Mouse (Mus musculus): ENCODE measurements around the gene Ctsd. TPM values are rescaled to one million over a fixed set of nuclear protein-coding genes. Genes with fewer than 3 reads are reported as not detected.

Ctsd gene
- polyA plus RNA-seq, 1 experiment from 2014 or later: 392 TPM

DNA sequence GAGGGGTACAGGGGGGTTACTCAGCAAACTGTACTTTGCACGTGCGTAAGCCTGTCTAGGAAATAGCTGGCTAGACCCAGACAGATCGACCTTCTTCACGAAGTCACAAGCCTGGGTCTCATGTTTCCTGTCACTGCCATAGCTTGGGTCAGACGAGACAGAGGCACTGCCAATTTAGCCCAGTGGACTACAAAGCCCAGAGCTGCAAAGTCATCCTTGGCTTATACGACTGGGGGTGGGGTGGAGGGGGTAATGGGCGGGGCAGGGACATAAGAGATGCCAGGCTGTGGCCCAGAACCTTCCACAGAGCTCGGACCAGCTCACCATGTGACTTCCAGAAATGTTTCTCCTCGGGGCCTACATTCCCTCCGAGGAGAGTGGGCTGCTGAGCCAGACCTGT lies 3.5 kb downstream of the Ctsd start:
- H3K27me3 ChIP-seq: no peaks in the 10 kb centered on the region
- no peak overlapping the region for H3K4me3 ChIP-seq
- H3K9me3 ChIP-seq: no peaks in the 10 kb centered on the region
- no peak overlapping the region for H3K9ac ChIP-seq
- peaks cover 65% of the 10 kb centered on the region for H3K36me3 ChIP-seq
- no peak overlapping the region for H3K4me2 ChIP-seq
- no peak overlapping the region for H3K27ac ChIP-seq
- no peak for ATAC-seq (ENCODE audit: insufficient number of reproducible peaks, low FRiP score, low TSS enrichment, low read depth)
- H3K4me1 ChIP-seq: peaks cover 24% of the 10 kb centered on the region
- WGBS: 78% methylated on average over 10 of the region's 10 CpGs

DNA sequence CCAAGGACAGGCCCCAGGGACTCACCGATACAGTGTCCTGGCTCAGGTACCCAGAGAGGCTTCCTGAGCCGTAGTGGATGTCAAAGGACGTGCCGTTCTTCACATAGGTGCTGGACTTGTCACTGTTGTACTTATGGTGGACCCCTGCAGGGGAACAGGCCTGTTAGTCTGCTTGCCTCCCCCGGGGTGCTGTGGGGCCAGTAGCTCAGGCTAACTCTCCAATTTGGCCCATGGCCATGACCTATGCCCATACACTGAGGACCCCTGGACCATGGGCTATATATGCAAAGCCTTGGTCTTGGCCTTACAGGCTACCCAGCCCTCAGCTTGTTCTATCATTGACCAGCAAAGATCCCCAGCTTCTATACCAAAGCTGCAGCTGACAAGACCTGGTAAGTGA lies 5.3 kb downstream of the Ctsd start, which contains the start of gene Gm49369:
Gene Gm49369, minus strand, starts transcription at position 101 of the 400 bp plus-strand sequence.
- H3K4me2 ChIP-seq: no peak within 1 kb of the TSS
- H3K9me3 ChIP-seq: no peaks in the 10 kb centered on the region
- no peak for ATAC-seq (ENCODE audit: insufficient number of reproducible peaks, low FRiP score, low TSS enrichment, low read depth)
- no peak within 1 kb of the TSS for H3K27ac ChIP-seq
- H3K36me3 ChIP-seq: peaks cover 83% of the 10 kb centered on the region
- H3K9ac ChIP-seq: no peak within 1 kb of the TSS
- 93% methylated on average over 5 of the region's 5 CpGs for WGBS
- H3K4me1 ChIP-seq: peaks cover 20% of the 10 kb centered on the region
- no peak within 1 kb of the TSS for H3K4me3 ChIP-seq
- H3K27me3 ChIP-seq: no peaks in the 10 kb centered on the region

DNA sequence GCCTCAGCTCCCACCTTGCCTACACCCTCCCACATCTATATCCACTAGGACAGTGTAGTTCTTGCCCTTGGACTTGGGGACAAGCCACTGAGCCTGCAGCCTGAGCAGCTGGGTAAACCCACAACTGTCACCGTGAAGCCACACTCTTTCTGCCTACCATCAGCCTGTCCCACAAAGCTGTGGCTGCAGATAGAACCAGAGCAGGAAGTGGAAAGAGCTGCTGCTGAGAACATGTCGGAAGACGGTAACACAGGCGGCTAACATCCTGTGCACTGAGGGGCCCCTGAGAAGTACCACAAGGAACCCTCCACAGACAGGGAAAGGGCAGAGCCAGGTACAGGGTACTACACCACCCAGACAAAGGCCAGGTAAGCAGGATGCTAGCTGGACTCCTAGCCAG lies 6.7 kb downstream of the Ctsd start:
- no peak for ATAC-seq (ENCODE audit: insufficient number of reproducible peaks, low FRiP score, low TSS enrichment, low read depth)
- Histone ChIP-seq H3K4me3 (no peak overlapping the region), H3K27me3 (no peaks in the 10 kb centered on the region), H3K9ac (no peak overlapping the region), H3K27ac (no peak overlapping the region), H3K9me3 (no peaks in the 10 kb centered on the region), H3K4me2 (no peak overlapping the region), H3K36me3 (peaks cover 96% of the 10 kb centered on the region), H3K4me1 (peaks cover 9% of the 10 kb centered on the region)
- 90% methylated on average over 4 of the region's 4 CpGs for WGBS

DNA sequence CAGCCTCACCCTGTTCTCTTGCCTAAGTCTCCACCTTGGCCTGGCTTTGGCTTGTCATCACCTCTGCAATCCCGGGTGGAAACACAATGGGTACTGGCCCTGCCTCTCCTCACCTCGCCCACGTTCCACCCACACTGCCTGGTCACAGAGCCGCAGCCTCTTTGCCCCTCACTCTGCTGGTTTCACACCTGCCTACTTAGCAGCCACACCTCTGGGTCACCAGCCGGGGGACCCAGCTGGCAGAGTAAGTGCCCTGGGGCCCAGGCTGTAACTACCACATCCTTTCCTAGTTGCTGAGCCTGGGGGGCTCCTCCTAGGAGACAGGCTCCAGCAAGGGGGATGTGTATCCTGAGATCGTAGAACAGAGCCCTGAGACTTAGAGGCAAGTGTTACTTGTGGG lies 8.7 kb downstream of the Ctsd start:
- Histone ChIP-seq H3K9me3 (no peaks in the 10 kb centered on the region), H3K27ac (no peak overlapping the region), H3K36me3 (peaks cover 90% of the 10 kb centered on the region), H3K4me1 (peaks cover under 1% of the 10 kb centered on the region; the same call in 1 of the 2 replicates), H3K27me3 (no peaks in the 10 kb centered on the region), H3K4me2 (no peak overlapping the region), H3K4me3 (no peak overlapping the region), H3K9ac (no peak overlapping the region)
- 62% methylated on average over 6 of the region's 6 CpGs for WGBS
- ATAC-seq (ENCODE audit: insufficient number of reproducible peaks, low FRiP score, low TSS enrichment, low read depth): no peak

DNA sequence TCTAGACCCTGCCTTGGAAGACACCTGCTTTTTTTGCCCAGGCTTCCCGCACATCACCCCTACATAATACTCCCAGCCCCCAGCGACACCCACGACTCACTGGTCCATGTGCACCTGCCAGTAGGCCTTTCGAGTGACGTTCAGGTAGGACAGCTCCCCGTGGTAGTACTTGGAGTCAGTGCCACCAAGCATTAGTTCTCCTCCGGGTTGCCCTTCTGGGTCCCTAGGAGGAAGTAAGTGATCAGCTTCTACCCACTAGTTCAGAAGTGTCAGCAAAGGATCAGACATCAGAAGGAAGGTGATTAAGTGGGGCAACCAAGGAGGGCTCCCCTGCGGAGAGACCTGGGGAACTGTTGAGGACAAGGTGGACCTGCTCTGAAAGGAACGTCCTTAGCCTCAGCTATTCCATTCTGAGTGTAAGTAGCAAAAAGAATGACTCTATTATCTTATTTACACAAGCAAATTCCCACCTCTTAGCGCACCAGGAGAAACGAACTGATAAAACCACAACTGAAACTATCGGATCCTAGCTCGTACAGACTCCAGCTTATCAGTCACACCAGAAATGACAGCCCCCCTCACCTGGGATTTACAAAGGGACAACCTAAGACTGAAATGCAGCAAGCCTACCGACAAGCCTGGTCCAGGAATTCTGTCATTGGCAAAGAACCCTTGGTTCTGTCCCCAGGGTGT lies 10.5 kb downstream of the Ctsd start:
- H3K27ac ChIP-seq: no peak overlapping the region
- ATAC-seq (ENCODE audit: insufficient number of reproducible peaks, low FRiP score, low TSS enrichment, low read depth): no peak
- no peak overlapping the region for H3K4me3 ChIP-seq
- H3K36me3 ChIP-seq: peaks cover 72% of the 10 kb centered on the region
- H3K9ac ChIP-seq: no peak overlapping the region
- no peak overlapping the region for H3K4me2 ChIP-seq
- peaks cover 9% of the 10 kb centered on the region for H3K4me1 ChIP-seq
- H3K9me3 ChIP-seq: no peaks in the 10 kb centered on the region
- WGBS: 88% methylated on average over 14 of the region's 14 CpGs
- peaks cover 14% of the 10 kb centered on the region for H3K27me3 ChIP-seq

DNA sequence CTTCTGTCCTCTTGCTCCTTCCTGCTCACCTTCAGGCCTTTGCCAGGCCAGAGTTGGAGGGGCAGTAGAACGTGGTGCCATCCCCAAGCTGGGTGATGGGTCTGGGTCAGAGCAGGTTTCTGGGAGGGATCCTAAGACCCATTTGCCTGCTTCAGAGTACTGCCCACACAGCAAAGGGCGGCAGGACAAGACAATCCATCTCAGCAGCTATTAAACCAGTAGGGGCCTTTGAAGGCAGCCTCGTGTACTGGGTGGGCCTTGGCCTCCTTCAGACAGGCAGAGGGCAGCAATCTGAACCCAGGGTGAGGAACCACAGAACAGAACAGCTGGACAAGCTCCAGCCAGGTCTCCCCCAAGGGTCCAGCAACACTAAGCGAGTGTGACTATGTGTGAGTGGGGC lies 11.7 kb downstream of the Ctsd start:
- Histone ChIP-seq H3K4me2 (no peak overlapping the region), H3K9me3 (no peaks in the 10 kb centered on the region), H3K9ac (no peak overlapping the region), H3K36me3 (peaks cover 59% of the 10 kb centered on the region), H3K27ac (no peak overlapping the region), H3K4me3 (no peak overlapping the region), H3K27me3 (peaks cover 27% of the 10 kb centered on the region), H3K4me1 (peaks cover 22% of the 10 kb centered on the region)
- 67% methylated on average over 4 of the region's 4 CpGs for WGBS
- no peak for ATAC-seq (ENCODE audit: insufficient number of reproducible peaks, low FRiP score, low TSS enrichment, low read depth)

DNA sequence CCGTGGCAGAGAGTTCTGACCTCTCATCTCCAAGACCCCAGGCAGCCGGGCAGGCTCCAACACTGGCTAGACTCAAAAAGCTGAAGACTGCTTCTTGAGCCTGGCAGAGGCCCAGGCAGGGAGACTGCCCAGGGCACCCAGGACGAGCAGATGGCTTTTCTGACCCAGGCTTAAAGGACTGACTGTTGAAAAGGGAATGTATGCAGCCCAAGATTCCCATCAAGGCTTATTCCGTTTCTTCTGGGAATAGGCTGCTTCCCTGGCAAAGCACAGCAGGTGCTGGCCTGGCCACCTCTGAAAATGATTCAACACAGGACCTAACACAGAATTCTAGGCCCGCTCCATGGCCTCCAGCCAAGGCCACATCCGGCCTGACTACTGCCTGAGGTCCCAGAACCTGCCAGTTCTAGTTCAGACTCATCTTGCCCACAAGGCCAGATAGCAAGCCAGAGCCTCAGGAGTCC lies 12.5 kb downstream of the Ctsd start:
- Histone ChIP-seq H3K9ac (no peak overlapping the region), H3K27me3 (peaks cover 34% of the 10 kb centered on the region), H3K9me3 (no peaks in the 10 kb centered on the region), H3K27ac (no peak overlapping the region), H3K4me2 (no peak overlapping the region), H3K4me3 (no peak overlapping the region), H3K36me3 (peaks cover 51% of the 10 kb centered on the region), H3K4me1 (peaks cover 23% of the 10 kb centered on the region)
- WGBS: 79% methylated on average over 6 of the region's 6 CpGs
- no peak for ATAC-seq (ENCODE audit: insufficient number of reproducible peaks, low FRiP score, low TSS enrichment, low read depth)

DNA sequence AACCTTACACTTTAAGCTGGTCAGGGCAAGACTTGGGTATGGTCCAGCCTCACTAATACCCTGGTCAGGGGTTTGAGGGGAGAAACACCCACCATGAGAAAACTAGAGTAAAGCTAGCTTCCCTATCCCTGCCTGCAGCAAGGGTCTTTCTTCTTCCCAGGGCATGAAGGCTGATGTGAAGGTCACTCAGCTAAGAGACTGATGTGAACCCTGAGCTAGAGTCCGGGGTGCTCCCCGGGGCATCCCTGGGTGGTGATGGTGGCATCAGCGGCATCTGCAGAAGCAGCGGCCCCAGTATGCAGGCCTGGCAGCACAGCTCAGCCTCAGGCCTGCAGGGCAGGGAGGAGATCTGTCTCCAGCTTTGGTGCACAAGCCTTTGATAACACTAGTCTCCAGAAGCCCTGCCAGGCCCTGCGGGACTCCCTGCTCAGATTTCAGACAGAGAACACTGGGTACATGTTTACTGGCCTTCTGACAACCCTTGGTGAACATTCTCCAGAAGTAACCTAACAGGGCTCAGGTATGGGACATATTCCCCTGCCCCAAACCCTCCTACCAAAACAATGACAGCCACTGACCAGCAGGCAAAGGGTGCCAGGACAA lies 13.3 kb downstream of the Ctsd start:
- ATAC-seq (ENCODE audit: insufficient number of reproducible peaks, low FRiP score, low TSS enrichment, low read depth): no peak
- Histone ChIP-seq H3K9me3 (no peaks in the 10 kb centered on the region), H3K4me1 (peaks cover 23% of the 10 kb centered on the region), H3K9ac (no peak overlapping the region), H3K27ac (no peak overlapping the region), H3K4me3 (no peak overlapping the region), H3K4me2 (no peak overlapping the region), H3K27me3 (peaks cover 40% of the 10 kb centered on the region), H3K36me3 (peaks cover 44% of the 10 kb centered on the region)
- WGBS: 83% methylated on average over 5 of the region's 5 CpGs

DNA sequence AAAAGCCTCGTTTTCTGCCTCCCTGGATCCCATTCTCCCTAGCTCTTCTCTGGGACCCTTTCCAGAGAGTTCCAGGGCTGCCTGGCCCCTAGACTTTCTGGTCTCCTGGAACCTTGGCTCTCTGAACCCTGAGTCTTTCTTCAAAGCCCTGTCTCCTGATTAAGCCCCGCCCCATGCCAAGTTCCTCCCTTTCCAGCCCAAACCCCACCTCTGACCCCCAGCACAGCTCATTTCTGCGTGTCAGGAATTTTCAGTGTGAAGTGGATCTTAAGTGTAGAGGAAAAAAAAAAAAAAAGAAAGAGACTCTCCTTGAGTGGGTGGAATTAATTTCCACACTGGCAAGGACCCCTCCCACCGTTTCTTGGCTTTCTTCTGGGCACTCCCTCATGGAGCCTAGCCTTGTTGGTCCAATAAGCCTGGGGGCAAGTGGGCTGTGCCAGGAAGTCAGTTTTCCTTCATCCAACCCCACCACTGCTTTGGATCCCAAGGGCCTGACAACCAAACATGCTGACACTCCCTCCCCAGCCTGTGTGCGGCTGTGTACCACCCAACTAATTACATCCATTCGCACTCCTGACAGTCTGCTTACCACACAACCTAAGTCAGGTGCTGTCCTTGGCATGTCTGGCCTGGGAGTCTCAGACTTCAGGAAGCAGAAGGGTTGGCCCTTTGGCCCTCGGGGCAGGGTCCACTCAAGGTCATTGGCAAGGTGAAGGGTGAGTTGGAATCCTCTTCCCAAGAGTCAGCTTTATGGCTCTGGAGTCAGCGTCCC lies 14.0 kb downstream of the Ctsd start, which contains the start of gene Ifitm10:
Gene Ifitm10, minus strand, starts transcription at position 113 of the 772 bp plus-strand sequence.
- Histone ChIP-seq H3K27me3 (peaks cover 41% of the 10 kb centered on the region), H3K9me3 (no peaks in the 10 kb centered on the region), H3K4me3 (peak within 1 kb of the TSS; percentile 41), H3K36me3 (peaks cover 37% of the 10 kb centered on the region), H3K9ac (no peak within 1 kb of the TSS), H3K4me2 (peak within 1 kb of the TSS; percentile 75), H3K4me1 (peaks cover 23% of the 10 kb centered on the region), H3K27ac (no peak within 1 kb of the TSS; the same call in 1 of the 2 replicates)
- WGBS: 57% methylated on average over 8 of the region's 8 CpGs
- ATAC-seq (ENCODE audit: insufficient number of reproducible peaks, low FRiP score, low TSS enrichment, low read depth): no peak

DNA sequence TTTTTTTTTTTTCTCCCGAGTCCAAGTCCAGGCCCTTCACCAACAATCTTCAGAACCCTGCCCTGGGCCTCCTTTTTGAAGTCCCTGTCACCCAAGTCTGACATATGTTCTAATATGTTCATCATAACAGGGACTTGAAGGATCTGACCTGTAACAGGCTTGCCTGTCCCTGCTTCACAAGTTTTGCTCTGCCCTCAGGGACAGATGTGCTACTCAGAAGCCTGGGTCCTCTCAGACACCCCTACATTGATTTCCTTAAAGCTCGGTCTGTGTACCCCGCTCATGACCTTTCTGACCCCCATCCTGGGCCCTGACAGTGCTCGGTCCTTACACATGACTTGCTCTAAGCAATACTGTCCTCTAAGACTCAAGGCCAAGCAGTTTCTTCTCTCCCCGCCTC lies 14.8 kb downstream of the Ctsd start:
- Histone ChIP-seq H3K4me1 (peaks cover 23% of the 10 kb centered on the region), H3K9ac (no peak overlapping the region), H3K4me3 (no peak overlapping the region), H3K27me3 (peaks cover 43% of the 10 kb centered on the region), H3K9me3 (no peaks in the 10 kb centered on the region), H3K4me2 (no peak overlapping the region), H3K27ac (no peak overlapping the region), H3K36me3 (peaks cover 29% of the 10 kb centered on the region)
- no peak for ATAC-seq (ENCODE audit: insufficient number of reproducible peaks, low FRiP score, low TSS enrichment, low read depth)
- WGBS: 75% methylated on average over 5 of the region's 5 CpGs

DNA sequence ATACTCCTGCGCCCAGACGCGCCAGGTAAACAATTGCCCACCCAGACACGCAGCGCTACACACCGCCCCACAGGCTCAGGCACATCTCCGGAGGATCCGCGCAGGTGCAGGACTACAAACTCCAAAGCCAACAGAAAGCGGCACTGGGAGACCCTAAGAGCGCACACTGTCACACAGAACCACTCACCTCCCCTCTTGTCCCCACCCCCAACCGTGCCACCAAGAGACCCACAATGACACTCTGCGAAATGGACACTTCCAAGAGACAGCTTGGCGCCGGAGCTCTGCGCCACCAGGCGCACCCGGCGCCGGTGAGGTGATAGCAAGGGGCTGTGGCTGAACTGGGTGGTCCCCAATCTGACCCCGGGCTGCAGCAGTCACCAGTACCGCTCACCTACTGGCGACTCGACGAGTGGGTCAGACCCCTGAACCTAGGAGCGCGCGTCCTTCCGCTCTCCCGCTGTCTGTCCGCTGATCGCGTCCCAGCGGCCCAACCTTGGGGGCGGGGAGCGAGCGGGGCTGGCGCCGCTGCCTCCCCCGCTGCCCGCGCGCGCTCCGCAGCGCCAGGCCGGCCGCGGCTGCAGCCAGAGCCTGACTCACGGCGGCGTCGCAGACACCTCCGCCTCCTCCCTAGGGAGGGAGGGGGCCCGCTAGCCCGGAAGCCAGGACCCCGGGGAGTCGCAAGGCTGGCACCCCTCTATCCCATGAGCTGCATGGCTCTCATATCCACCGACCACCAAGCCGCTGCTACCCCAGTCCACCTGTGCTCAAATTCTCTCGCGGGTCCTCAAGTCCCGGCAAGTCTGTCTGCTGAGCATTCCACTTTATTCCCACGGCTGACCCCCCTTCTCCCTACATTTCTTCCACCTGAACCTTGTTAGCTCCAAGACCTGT lies 15.8 kb downstream of the Ctsd start:
- peaks cover 43% of the 10 kb centered on the region for H3K27me3 ChIP-seq
- 2% methylated on average over 64 of the region's 64 CpGs for WGBS
- peak overlapping the region; percentile 75 for H3K4me2 ChIP-seq
- H3K27ac ChIP-seq: no peak overlapping the region
- ATAC-seq (ENCODE audit: insufficient number of reproducible peaks, low FRiP score, low TSS enrichment, low read depth): no peak
- H3K36me3 ChIP-seq: peaks cover 19% of the 10 kb centered on the region
- H3K9ac ChIP-seq: peak overlapping the region; percentile 39; the same call in 1 of the 2 replicates
- H3K4me3 ChIP-seq: peak overlapping the region; percentile 41
- H3K4me1 ChIP-seq: peaks cover 23% of the 10 kb centered on the region
- H3K9me3 ChIP-seq: no peaks in the 10 kb centered on the region
